Mouse (Mus musculus) embryonic facial prominence, embryonic 11.5 days (tissue): ENCODE data around the gene Cps1. TPM values are rescaled to one million over a fixed set of nuclear protein-coding genes. Genes with fewer than 3 reads are reported as not detected.

ENCODE experiments used
- ATAC-seq: fragments of 200-750 bp; cut with Nextera tagmentation; replicated peaks from 2 replicates; pipeline ENCODE4 v1.8.0; 2017; ENCODE audit warnings: low read depth; ENCODE audit not compliant: insufficient number of reproducible peaks, low FRiP score, low TSS enrichment
- DNase-seq: peaks from one replicate; pipeline ENCODE4 v3.0.0-alpha.2; 2015; ENCODE audit warnings: low spot score
- H3K27ac ChIP-seq: fragments of 300-500 bp; sonication (generic); replicated peaks from 2 replicates; pipeline ENCODE4 v1.5.1; 2014; ENCODE audit warnings: mild to moderate bottlenecking, low read depth, low read length, control low read depth
- H3K27me3 ChIP-seq: fragments of 300-500 bp; sonication (generic); 2 replicates; pipeline ENCODE4 v1.6.1; 2014; ENCODE audit warnings: mild to moderate bottlenecking, low read length, moderate library complexity, mixed read lengths; ENCODE audit not compliant: control insufficient read depth, insufficient read depth
- H3K36me3 ChIP-seq: fragments of 300-500 bp; sonication (generic); replicated peaks from 2 replicates; pipeline ENCODE4 v1.6.1; 2014; ENCODE audit warnings: low read depth, mild to moderate bottlenecking, low read length, moderate library complexity, mixed read lengths; ENCODE audit not compliant: control insufficient read depth, insufficient read depth
- H3K4me1 ChIP-seq: fragments of 300-500 bp; sonication (generic); 2 replicates; pipeline ENCODE4 v1.6.1; 2014; ENCODE audit warnings: low read length, mixed read lengths; ENCODE audit not compliant: control insufficient read depth, insufficient read depth
- H3K4me2 ChIP-seq: fragments of 300-500 bp; sonication (generic); 2 replicates; pipeline ENCODE4 v1.6.1; 2014; ENCODE audit warnings: low read depth, mild to moderate bottlenecking, control low read depth, low read length, moderate library complexity
- H3K4me3 ChIP-seq: fragments of 300-500 bp; sonication (generic); 2 replicates; pipeline ENCODE4 v1.5.1; 2014; ENCODE audit warnings: low read depth, low read length, control low read depth
- H3K9ac ChIP-seq: fragments of 300-500 bp; sonication (generic); replicated peaks from 2 replicates; pipeline ENCODE4 v1.6.1; 2014; ENCODE audit warnings: mild to moderate bottlenecking, control low read depth, low read length
- H3K9me3 ChIP-seq: fragments of 300-500 bp; sonication (generic); replicated peaks from 2 replicates; pipeline ENCODE4 v1.6.1; 2016; ENCODE audit warnings: mild to moderate bottlenecking, low read length, inconsistent platforms, mixed read lengths; ENCODE audit not compliant: control insufficient read depth
- WGBS: fragments of 180-500 bp; shearing (Covaris S2); extraction: QIAGEN DNeasy Blood & Tissue Kit; methylation state at CpG from one replicate; pipeline ENCODE4 v1.1.7; 2014; 5-methylcytosine and 5-hydroxymethylcytosine counted together
- polyA plus RNA-seq: library from polyadenylated mRNA; unstranded; fragments of >200 nt; fragmentation: Nextera tagmentation; extraction: Ambion mirVana; gene quantifications from 2 replicates; pipeline ENCODE4 v1.2.1, GENCODE M21; 2014

Gene Cps1
- polyA plus RNA-seq, 1 experiment from 2014 or later: 0.11 TPM

- ATAC-seq (no peak), DNase-seq (no peak)
- 93% methylated on average over 1 of the region's 1 CpGs for WGBS
- Histone ChIP-seq H3K9me3 (no peaks in the 10 kb centered on the region), H3K4me2 (no peak overlapping the region), H3K4me3 (no peak overlapping the region), H3K27ac (no peak overlapping the region), H3K27me3 (no peaks in the 10 kb centered on the region), H3K9ac (no peak overlapping the region), H3K4me1 (no peaks in the 10 kb centered on the region), H3K36me3 (no peaks in the 10 kb centered on the region)
These were observed 115.6 kb downstream of the Cps1 start for GRCm38 (mm10) chr1:67238446-67238845.

DNA sequence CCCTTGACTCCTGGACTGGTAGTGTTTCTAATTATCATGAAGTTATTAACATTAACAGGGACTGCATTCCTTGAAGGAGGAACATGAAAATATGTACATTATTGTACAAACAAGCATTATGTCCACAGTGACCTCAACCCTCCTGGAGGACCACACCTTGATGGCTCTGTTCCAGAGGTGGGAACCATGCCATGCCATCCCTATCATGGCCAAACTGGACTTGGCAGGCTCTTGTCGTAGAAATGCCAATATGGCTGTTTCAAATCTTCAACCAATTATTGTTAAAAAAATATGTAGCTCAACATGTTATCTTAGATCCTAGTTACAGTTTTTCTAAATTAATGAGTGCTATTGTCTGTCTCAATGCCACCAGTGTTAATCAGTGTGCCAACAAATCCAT is 116.1 kb downstream of the Cps1 start:
- DNase-seq: no peak
- Histone ChIP-seq H3K4me3 (no peak overlapping the region), H3K9me3 (no peaks in the 10 kb centered on the region), H3K9ac (no peak overlapping the region), H3K27me3 (no peaks in the 10 kb centered on the region), H3K36me3 (no peaks in the 10 kb centered on the region), H3K4me2 (no peak overlapping the region), H3K4me1 (no peaks in the 10 kb centered on the region), H3K27ac (no peak overlapping the region)
- ATAC-seq: no peak
- 84% methylated on average over 1 of the region's 1 CpGs for WGBS

DNA sequence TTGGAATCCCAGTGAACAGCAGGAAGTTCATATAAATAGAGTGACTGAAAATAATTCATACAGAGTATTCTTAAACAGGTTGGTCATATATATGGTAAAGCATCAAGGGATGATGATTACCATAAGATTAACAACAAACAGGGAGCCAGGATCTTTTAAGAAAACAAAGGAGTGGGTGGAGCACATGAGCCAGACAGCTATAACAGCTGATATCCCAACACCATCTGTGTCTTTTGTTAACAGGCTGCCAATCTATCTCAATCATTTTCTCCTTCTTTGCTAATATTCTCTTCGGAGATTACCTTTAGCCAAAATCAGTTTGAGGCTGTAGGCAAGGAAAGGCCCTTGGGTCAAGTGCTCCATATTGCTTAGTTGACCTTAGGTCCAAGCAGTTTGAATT is 142.4 kb downstream of the Cps1 start:
- H3K4me3 ChIP-seq: no peak overlapping the region
- no peaks in the 10 kb centered on the region for H3K27me3 ChIP-seq
- no peak overlapping the region for H3K27ac ChIP-seq
- no peak overlapping the region for H3K9ac ChIP-seq
- no peaks in the 10 kb centered on the region for H3K9me3 ChIP-seq
- no peaks in the 10 kb centered on the region for H3K4me1 ChIP-seq
- H3K36me3 ChIP-seq: no peaks in the 10 kb centered on the region
- ATAC-seq (no peak), DNase-seq (no peak)
- 85% methylated on average over 1 of the region's 1 CpGs for WGBS
- H3K4me2 ChIP-seq: no peak overlapping the region

DNA sequence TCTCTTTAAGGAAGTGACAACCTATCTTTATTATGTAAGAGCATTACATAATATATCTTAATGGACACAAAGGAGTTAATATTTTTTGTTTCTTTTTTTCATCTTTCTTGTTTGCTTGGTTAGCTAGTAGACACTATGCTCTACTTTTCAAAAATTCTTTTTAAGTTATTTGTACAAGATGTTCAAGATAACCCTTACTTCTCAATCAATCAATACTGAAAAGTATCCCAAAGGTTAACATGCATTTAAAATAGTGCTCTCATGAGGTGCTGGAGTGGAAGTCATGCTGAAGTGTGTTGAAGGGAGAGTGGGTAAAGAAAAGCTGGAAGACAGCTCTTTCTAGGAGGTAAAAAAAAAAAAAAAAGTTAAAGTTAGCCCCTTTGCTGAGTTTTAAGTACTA is 145.1 kb downstream of the Cps1 start:
- no peak overlapping the region for H3K9ac ChIP-seq
- DNase-seq (no peak), ATAC-seq (no peak)
- H3K36me3 ChIP-seq: no peaks in the 10 kb centered on the region
- H3K4me3 ChIP-seq: no peak overlapping the region
- H3K4me2 ChIP-seq: no peak overlapping the region
- no peaks in the 10 kb centered on the region for H3K27me3 ChIP-seq
- H3K27ac ChIP-seq: no peak overlapping the region
- no peaks in the 10 kb centered on the region for H3K9me3 ChIP-seq
- H3K4me1 ChIP-seq: no peaks in the 10 kb centered on the region

GRCm38 (mm10) chr1:67268450-67268849 is 145.6 kb downstream of the Cps1 start:
- no peak for ATAC-seq

DNA sequence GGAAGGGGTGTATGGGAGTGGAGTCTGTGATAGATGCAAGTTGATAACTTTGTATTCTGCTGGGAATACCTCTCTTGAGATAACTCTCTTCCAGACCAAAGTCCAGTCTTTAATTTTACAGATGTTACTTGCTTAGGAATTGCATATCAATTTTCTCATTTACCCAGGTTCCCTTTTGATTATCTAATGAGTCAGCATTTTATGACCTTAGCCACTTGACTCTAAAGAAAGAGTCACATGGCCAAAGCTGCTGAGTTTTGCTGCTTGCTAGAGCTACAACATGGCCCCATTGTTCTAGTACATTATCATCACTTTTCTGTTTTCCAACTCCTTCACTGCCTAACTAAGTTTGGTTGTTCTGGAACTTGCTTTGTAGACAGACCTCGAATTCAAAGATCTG is 153.4 kb downstream of the Cps1 start:
- Histone ChIP-seq H3K27me3 (no peaks in the 10 kb centered on the region), H3K9me3 (no peaks in the 10 kb centered on the region), H3K9ac (no peak overlapping the region), H3K36me3 (no peaks in the 10 kb centered on the region), H3K27ac (no peak overlapping the region), H3K4me1 (no peaks in the 10 kb centered on the region), H3K4me2 (no peak overlapping the region), H3K4me3 (no peak overlapping the region)
- DNase-seq (no peak), ATAC-seq (no peak)
- WGBS: 79% methylated on average over 1 of the region's 1 CpGs

More at GRCm38 (mm10) chr1:67268450-67268849, 145.6 kb downstream of the Cps1 start:
- Histone ChIP-seq H3K36me3 (no peaks in the 10 kb centered on the region), H3K9me3 (no peaks in the 10 kb centered on the region), H3K27me3 (no peaks in the 10 kb centered on the region), H3K4me3 (no peak overlapping the region), H3K4me1 (no peaks in the 10 kb centered on the region), H3K4me2 (no peak overlapping the region), H3K9ac (no peak overlapping the region), H3K27ac (no peak overlapping the region)
- no peak for DNase-seq

Other genes with a start within 250 kb of the Cps1 start
- gene Myl1, start 177.6 kb upstream of the Cps1 start, polyA plus RNA-seq: 11.5 and 18.0 TPM in 2 replicates
- 96.5 and 103 TPM in 2 replicates for gene Lancl1, start 84.2 kb upstream of the Cps1 start, polyA plus RNA-seq